Mouse (Mus musculus) MEL (cell line): ENCODE measurements around the gene Fbll1.

Source experiments
- CHD2 ChIP-seq: IDR thresholded peaks from 2 replicates; pipeline ENCODE4 v1.6.1; 2011; ENCODE audit warnings: low read length, improper control_type of control experiment
- MAFK ChIP-seq: IDR thresholded peaks from 2 replicates; pipeline ENCODE4 v1.6.1; 2011; ENCODE audit warnings: low read depth, mild to moderate bottlenecking, low read length, improper control_type of control experiment, borderline replicate concordance
- MXI1 ChIP-seq: IDR thresholded peaks from 2 replicates; pipeline ENCODE4 v1.6.1; 2011; ENCODE audit warnings: mild to moderate bottlenecking, low read depth, low read length, improper control_type of control experiment
- POLR2A ChIP-seq, 2 experiments: IDR thresholded peaks; 2 replicates each; pipeline ENCODE4 v1.6.1; 2011 to 2012; ENCODE audit warnings: low read length in 2 of 2, mild to moderate bottlenecking in 2 of 2, control low read depth in 1 of 2, improper control_type of control experiment in 1 of 2, low read depth in 1 of 2, moderate library complexity in 1 of 2; ENCODE audit not compliant: control insufficient read depth in 1 of 2, insufficient read depth in 1 of 2, poor library complexity in 1 of 2

- TF ChIP-seq POLR2A (IDR thresholded peaks at IDR 0.05; ENCODE audit: control insufficient read depth in 1 of 2, insufficient read depth in 1 of 2, low read depth in 1 of 2, low read length in 2 of 2, poor library complexity in 1 of 2) (no peak), MAFK (no peak; the same call in 1 of the 2 replicates), CHD2 (no peak), MXI1 (peak; percentile 82)
Measured at GRCm38 (mm10) chr11:35832139-35832538, 33.5 kb upstream of the Fbll1 start.
